Mouse (Mus musculus) urinary bladder, postnatal 14 days (tissue): ENCODE results near the gene Olfr341.

ENCODE experiments used
- DNase-seq: peaks from one replicate; pipeline ENCODE4 v3.0.0; 2021; ENCODE audit warnings: low spot score

The Olfr341 gene

GRCm38 (mm10) chr2:36482368-36482767, at the start of gene Olfr341:
TSS of gene Olfr341 (minus strand) at chr2:36482468.
- DNase-seq: no peak

- no peak for DNase-seq
These were observed 42.4 kb upstream of the Olfr341 start, which contains the start of gene Olfr342 for GRCm38 (mm10) chr2:36524698-36525097. TSS of gene Olfr342 (plus strand) at chr2:36524998.

DNA sequence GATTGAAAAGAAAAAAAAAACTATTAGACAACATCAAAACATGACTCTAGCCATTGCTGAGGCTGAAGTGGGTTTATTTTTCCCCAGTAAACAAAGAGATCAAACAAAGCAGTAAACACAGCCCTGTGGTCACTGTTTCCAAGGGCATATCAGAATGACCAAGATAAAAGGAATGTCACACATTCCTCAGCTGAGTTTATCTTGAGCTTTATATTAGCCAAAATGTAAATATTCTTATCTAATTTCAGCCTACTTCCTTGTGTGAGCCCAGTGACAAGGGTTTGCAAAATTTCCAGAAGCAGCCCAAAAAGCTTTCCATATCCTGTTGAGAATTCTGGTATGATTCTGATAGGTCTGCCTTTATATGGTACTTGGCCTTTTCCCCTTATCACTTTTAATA, 8.6 kb downstream of the Olfr341 start:
- no peak for DNase-seq

DNA sequence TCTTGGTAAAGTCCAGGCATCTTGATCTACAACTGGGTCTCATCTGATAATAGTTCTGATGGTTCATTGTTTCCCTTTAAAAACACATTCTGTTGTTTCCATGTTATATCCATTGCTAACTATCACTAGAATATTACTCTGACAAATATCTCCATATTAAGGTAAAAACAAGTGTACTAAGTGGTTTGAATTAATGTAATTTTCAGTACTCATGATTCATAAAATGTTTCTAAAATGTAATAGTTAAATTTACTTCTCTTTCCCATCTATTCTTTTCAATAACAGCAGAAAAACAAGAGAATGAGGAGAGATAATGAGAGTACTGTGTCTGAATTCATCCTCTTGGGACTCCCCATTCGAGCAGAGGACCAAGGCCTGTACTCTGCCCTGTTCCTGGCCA, 30.0 kb downstream of the Olfr341 start, which contains the start of gene Olfr340:
Olfr340 (plus strand) TSS at position 301 of the 400 bp plus-strand sequence.
- no peak for DNase-seq
